Mouse (Mus musculus) thymus, postnatal 36 days (tissue): Measurements from ENCODE around the gene Ankrd44.

Experiments
- DNase-seq, 2 experiments: peaks; one replicate each; pipeline ENCODE4 v3.0.0; 2022; ENCODE audit warnings: mixed read lengths in 2 of 2

Gene Ankrd44

DNA sequence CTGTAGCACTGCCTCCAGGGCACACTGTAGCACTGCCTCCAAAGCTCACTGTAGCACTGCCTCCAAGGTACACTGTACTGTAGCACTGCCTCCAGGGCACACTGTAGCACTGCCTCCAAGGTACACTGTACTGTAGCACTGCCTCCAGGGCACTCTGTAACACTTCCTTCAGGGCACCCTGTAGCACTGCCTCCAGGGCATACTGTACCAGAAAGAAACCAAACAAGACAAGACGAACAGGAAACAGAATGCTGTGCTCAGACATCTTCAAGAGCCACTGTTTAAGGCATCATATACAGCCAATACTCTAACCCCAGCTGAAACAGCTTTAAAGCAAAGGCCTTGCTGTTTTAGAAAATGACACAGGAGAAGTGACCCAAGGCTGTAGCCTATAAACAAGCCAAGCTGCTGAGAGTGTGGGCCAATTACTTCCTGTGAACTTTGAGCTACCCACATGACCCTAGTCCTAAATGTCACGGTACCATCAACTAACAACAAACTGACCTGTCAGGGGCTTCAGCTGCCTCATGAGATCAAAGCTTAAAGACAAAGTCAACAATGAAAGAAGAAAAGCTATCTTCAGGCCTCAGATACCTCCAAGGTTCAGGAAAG lies 43.2 kb downstream of the Ankrd44 start:
- DNase-seq: no peak

DNA sequence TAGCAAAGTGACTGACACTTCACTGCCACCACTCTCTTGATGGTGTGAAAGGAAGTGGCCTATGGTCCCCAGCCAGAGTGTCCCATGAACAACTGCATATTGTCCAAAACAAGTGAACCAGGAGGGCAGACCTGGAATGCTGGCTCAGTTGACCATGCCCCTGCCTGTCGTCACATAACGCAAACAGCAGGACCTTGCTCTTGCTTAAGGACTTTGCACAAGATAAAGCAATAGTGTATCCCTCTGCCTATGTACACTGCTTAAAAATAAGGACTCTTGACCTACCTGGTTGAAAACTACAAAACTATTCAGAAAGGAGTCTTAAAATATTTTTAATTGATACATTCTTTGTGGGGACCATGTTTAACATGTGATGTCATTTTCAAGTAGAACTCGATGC lies 44.7 kb downstream of the Ankrd44 start:
- no peak for DNase-seq

DNA sequence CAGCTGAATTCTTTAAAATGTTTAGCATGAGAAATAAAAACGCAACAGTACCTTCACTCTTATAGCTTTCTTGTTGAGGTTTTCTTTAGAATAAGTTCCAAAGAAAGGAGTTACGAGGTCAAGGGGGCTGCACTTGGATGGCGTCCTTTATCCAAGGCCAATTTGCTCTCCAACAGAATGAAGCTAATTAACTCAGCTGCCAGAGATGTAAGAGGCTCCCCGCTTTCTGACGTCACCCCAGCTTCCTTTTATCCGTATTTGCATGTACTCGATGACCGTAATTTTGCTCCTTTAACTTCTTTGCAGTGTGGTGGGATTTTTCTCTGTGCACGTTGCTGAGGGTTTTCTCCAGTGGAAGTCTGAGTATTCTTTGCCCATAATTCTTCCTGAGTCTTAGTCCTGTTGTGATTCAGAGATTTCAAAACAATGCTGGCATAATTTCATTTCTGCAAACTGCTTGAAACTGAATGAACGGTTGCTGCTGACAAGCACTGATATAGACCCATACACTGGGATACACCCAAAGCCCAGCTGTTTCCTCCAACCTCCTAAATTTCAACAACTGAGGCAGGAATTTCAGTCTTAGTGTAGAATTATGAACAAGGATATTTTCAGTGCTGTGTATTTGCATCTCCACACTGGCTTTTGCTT lies 48.6 kb downstream of the Ankrd44 start:
- no peak for DNase-seq

DNA sequence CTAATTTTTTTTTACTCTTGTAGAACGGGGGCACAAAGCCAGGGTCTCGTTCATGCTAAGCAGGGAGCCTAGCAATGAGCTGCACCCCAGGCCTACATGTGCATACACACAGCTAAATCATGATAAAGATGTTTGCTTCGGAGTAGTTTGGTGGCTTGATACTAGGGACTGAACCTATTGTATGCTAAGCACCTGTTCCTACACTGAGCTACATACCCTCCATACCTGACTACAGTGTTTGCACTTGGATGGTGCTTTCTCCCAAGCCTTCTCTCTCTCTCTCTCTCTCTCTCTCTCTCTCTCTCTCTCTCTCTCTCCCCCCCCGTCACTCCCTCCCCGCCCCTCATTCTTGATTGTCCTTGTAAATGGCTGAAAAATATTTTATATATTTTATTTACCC lies 49.2 kb downstream of the Ankrd44 start:
- DNase-seq: no peak

DNA sequence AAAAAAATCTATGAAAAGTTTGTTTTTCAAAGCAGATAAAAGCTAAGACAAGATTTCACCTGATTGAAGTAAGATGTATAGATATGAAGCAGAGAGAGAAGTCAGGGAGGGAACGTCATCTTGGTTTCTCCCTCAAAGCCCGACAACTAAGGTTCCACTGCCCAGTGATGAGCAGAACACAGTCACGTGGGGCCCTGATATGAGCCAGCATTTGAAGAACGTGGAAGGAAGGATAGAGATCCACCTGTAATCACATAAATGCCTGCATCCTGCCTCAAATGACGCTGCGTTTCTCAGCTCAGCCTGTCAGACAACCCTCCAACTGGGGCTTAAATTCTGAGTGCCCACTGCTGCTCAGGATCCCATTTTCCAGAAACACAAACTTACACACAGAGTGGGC lies 52.1 kb downstream of the Ankrd44 start:
- DNase-seq: no peak

DNA sequence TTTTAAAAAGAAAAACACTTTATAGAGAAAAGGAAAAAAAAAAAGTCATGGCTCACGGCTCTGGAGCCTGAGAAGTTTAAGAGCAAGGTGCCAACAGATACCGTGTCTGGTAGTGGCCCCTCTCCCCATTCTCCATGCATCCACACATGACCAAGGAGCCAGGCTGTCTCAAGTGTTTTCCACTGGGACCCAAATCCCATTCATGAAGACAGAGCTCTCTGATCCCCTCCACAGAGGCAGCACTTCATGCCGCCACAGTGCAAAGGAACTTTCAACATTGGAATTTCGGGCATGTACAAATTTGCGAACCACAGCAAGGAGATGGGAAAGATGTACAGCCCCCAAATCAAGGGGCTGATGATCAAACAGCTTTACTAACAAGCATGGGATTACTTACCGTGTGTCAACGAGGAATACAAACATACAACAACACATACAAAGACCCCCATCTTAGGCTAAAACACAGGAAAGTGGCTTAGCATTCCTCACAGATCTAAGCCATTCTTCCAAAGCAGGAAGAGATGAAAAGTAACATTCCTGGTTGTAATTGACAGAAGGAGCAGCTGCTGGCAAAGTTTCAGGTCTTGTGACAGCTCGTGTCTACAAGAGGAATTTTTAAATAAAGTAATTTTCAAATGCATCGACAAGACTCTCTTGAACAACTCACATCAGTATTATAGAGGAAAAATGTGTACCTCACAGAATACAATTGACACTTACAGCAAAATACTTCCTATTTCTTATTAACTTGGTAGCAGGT lies 53.1 kb downstream of the Ankrd44 start:
- no peak for DNase-seq

DNA sequence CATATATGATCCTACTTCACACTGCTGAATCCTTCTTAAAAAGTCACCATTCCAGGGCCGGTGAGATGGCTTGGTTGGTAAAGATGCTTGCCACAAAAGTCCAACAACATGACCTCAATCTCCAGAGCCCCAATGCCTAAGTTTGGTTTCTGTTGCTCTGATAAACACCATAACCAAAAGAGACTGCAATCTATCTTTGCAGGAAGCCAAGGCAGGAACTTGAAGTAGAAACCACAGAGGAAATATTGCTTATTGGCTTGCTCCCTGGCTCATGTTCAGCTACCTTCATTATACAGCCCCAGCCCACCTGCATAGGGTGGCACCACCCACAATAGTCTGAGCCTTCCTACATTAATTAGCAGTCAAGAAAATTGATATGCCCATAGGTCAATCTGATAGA lies 54.9 kb downstream of the Ankrd44 start:
- DNase-seq: no peak

DNA sequence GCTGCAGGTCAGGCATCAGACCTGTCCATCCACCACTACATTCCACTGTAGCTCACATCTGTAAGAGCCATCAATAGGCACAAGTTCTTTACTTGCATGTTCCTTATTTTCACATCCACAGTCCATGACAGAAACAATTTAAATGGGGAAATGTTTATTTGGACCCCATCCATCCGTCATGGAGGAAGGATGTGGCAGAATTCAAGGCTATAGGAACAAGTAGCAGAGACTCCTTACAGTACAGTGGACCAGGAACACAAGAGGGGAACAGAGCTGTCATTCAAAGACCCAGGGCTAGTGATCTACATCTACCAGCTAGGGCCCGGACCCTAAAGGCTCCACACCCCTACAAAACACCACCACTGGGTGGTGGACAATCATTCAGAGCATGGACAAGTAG lies 55.6 kb downstream of the Ankrd44 start:
- DNase-seq: no peak

DNA sequence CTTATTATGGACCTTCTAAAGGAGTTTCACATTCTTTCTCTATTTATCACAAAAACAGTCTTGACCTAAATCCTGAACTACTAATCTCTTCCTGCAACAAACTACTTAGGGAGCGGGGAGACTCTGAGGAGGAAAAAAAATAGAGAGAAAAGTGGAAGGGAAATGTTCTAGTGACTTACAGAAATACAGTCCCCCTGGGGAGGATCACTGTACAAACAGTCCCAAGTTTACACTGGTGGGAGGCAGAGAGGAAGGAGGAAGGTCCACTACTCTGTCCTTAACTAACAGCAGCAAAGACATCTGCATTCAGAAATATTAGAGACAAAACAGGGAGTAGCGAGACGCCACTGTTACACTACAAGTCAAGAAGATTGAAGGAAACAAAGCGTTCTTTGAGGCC lies 59.0 kb downstream of the Ankrd44 start:
- DNase-seq: no peak

DNA sequence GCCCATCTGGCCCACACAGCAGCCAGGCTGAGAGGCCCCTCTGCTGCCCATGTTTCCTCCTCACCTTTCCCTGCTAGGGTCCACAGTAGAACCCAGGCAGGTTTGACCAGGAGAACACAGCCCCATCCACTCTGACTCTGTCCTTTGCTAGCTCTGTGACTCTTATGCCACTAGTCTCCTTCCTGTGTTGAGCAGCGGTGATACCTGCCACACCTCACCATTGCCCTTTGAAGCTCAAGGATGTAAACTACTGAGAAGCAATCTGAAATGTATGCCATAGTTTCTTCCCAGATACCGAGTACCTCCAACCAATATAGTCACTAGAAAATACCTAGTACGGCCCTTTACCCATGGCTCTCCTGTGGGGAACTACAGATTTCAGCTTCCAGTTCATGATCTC lies 60.1 kb downstream of the Ankrd44 start:
- no peak for DNase-seq

DNA sequence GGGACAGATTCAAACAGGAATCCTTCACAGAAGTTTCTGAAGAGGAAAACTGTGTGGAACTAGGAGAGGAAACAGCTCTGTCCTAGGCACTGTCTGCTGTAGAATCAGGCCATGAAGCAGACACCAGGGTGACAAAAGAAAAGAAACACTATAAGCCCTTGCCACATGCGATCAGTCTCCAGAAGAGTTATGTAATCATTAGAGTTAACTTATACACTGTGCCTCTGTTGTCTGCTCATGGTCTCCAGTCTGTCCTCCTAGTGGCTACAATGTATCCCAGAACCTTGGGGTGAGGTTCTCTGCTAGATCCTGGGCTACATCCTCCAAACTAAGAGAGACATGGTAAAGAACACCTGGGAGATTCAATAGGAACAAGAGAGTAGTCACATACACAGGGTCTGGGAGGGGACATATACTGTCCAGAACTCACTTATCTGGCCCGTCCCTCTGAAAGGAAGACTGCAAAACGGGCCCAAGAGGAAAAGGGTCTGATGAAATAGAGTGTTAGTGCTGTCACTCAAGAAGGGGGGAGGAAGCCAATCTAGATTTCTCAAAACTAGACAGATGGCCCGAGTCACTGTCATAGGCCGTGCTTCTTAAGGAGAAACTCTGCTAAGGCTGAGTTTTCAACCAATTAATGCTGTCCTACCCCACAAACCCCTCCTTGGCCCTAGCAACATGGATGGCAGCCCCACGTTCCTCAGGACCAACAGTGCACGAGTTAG lies 61.1 kb downstream of the Ankrd44 start:
- DNase-seq: no peak

DNA sequence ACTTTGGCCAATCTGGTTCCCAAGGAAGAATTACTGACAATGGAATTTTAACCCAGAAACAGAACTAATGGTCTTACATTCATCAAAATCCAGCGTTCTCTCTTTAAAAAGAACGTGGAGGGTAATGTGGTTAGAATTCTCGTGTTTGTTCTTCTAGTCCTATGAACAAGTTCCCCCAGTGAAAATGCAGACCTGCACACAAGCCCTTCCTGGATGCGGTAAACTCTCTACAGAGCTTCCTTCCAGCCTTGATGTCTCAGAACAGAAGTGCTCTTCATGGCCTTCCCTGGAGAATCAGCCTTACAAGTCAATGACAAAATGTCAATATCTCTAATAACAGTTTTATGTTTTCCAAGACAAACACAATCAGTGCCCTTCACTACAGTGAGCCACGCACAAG lies 65.8 kb downstream of the Ankrd44 start:
- no peak for DNase-seq

DNA sequence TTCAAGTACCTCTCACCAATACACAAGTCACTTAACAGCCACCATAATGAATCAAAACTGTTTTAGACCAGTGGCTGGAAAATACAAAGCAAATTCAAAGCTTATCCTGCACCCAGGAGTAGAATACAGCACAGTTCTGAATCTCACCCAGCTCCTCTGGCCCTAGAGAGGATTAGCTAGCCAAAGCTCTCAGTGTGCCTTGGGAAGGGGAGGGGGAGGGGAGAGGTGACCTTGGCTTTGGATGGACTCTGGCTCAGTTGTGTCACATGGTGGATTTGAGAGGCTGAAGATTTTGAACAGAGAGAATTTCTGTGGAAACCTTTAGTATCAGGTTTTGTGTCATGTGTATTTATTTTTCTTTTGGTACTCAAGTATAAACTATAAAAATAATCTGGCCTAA lies 66.3 kb downstream of the Ankrd44 start:
- DNase-seq: no peak

DNA sequence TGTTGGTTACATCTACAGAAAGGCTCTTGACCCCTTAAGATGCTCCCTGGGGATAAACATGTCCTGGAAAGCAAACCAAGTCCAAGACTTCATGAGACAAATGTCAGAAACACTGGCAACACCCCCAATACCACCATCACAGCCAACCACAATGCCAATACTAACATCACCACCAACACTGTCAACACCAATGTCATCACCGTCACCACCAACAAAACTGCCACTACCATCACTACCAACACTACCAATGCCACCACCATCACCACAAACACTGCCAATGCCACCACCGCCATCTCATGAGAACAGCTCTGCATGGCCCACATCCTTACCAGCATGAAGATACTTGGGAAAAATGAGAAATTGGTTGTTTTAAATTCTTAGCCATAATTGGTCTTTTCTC lies 67.3 kb downstream of the Ankrd44 start:
- no peak for DNase-seq

DNA sequence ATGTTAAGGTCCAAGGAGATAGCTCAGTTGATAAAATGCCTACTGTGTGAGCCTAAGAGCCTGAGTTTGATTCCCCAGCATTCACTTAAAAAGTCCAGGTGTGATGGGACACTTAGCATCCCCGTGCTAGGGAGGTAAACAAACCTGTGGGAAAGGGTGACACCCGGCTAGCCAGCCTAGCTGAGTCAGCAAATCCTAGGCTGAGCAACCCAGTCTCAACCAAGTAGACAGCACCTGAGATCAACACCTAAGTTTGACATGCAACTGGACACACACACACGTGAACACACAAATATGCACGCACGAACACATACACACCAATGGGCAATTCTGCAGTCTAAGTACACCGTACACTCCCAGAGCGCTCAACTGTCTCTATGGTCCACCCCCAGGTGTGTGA lies 69.7 kb downstream of the Ankrd44 start:
- DNase-seq: no peak

DNA sequence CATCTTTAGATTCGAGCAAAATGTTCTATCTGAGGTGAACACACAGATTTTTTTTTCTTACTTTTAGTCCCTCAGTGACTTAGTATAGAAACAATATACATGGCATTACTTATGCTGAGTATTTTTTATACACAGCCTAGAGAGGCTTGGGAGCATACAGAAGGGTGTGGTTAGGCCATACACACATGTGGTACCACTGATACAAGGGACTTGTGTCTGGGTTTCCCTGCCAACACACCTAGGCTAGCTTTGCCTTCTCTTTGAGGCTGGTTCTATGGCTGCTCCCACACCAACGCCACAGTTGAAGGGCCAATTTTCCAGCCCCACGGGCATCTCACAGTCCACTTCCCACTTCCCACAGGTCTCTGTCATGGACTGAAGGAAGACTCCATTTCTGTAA lies 70.2 kb downstream of the Ankrd44 start:
- DNase-seq: no peak

DNA sequence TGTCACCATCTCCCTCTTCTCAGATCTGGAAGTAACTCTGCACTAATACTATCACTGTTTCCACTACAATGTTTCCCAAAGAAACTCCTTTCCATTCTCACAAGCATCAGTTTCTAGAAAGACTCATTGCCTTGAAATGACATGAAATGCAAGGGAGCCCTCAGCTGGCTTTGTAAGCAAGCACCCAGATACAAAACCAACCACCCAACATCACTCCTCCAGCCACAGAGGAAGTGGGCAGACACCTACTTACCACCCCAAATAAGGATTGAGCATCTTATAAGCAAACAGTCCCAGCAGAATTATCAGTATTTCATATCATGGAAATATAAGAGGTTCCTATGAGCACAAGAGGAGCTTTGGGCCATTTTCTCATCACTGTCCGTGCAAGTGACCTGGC lies 71.8 kb downstream of the Ankrd44 start:
- no peak for DNase-seq

DNA sequence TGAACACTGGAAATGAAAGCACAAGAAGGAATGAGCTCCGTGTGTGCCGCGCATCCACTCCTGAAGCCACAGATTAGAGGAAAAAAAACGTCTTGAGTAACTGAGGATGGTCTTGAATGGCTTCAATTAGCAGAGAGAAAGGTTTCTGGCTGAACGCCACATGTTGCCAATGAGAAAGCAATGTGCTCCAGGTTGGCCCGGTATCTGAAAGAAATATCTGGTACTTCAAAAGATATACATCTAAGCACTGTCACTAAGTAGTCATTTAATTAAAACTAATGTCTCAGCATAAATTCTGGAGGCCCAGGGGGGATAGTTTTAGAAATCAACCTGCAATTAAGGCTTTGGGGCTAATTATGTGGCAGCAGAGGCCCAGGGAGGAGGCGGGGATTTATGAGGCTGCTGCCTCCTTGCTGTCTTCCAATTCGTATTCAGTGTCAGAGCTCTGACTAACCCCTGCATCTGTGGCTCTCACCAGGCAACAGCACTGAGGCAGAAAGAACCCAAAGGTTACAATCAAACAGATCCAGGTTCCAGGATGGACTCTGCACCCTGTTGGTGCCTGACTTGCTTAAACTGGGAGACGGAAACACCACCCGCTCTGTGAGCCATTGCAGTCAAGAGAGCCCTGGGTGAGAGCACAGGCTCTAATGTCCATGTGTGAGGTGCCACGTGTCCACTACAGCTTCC lies 72.7 kb downstream of the Ankrd44 start:
- no peak for DNase-seq

DNA sequence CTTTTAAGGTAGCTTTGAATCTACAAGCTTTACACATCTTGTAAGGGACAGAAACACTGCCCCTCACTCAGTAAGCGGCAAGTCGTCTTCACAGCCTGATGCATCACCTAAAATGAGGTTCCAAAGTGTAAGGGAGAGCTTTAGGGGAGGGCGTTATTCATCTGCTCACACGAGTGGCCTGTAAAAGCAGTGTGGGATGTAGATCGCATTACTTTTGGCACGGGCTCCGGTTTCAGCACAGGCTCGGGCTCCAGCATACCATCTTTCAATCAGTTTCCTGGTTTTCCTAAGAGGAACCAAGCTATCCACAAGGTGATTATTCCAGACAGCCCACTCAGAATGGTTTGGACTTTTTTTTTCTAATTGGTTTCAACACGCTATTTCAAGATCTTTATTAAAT lies 74.6 kb downstream of the Ankrd44 start:
- no peak for DNase-seq

DNA sequence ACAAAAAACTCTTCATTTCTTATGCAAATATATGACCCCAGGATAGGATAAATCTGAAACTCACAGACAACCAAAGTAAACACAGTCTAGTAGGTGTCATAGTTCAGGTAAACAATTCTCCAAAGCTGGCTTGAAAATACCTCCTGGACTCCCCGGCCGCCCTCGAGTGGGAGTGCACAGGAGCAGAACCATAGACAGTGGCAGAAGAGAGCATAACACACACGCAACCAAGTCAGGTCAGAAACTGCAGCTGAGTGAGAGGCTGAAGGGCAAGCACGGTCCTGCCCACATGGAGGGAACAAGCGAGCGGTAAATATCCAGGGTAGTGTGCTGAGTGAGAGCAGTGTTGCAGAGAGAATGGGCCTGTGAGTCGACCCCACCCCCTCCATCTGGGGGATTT lies 76.1 kb downstream of the Ankrd44 start:
- DNase-seq: no peak

DNA sequence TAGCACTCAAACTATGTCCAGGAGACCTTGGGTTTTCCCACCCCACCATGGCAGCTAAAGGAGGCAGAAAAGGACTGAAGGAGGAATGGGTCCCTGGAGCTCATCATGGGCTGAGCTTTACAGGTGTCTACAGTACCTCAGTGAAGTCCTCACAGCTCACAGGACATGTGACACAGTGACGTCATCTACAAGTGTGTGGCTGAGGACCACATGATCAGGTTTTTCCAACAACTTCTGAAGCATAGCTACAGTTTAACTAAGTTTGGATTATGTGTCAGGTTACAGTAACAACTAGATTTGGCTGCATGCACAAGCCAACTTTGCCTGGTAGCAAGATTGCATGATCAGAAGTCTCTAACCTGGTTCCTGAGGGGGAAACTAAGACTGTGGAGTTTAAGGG lies 78.9 kb downstream of the Ankrd44 start:
- DNase-seq: no peak

DNA sequence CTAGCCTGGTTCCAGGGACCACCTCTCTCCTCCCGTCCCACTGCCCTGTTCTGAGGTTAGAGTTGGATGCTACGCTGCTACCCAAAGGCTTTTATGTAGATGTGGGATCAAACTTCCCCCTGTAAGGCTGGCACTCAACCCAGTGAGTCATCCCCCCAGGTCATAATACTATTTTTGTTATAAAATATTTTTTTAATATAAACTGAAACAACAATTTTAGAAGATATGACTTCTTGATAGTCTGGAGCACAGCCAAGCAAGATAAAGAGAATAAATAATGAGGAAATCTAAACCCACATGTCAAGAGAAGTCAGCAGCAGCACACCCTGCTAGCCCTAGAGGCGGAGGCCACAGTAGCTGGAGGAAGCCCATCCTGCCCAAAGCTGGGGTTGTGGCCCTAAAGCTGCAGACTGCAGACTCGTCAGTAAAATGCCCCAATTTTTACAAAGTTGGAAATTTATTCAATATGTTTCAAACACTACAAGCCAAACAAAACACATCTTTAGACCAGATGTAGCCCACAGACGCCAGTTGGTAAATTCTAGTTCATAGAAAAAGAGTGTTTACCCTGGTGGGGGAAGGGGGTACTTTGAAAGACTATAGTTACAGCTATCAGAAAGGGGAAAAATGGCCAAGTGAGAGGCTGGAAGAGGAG lies 79.7 kb downstream of the Ankrd44 start:
- no peak for DNase-seq

DNA sequence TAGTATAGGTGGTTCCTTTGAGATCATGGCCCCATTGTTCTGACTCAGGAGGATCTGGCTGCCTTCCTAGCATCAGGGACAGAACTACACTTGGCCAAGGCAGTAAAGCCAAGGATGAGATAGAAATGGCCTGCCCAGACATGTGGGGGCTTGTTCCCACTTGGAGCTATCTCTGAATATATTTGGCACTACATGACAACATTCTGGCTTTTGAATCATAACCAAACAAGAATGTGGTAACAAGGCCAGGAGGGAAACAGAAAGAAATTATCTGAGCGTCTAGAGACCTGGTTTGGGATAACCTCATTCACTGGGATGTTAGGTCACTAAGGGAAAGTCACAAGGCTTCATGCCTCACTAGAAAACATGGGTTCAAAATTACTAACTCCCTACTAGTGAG lies 81.8 kb downstream of the Ankrd44 start:
- DNase-seq: no peak
